ENCODE assay signal across 27 mouse cellular contexts in genomic region chr8:126641568-126642295, GRCm38 (mm10). TPM values are rescaled to one million over a fixed set of nuclear protein-coding genes. Genes with fewer than 3 reads are reported as not detected.
DNase-seq lines count a peak whose midpoint lies in the region; ATAC-seq and TF ChIP-seq lines count a peak whose summit lies in the region.
"Had no signal": no experiment of that assay in that cellular context is flagged by ENCODE, and none has a peak within 500 bp of the region (broad histone marks: within the 10 kb centered on the region; RNA-seq: fewer than 3 reads in every experiment).

No protein-coding gene starts in this region.

- H3K9me3 ChIP-seq in embryonic facial prominence, embryonic 12.5 days = no peaks in the 10 kb centered on the region
- no peaks in the 10 kb centered on the region for H3K9me3 ChIP-seq in embryonic facial prominence, embryonic 10.5 days
- no peaks in the 10 kb centered on the region for H3K9me3 ChIP-seq in embryonic facial prominence, embryonic 14.5 days (ENCODE audit: control insufficient read depth, low read length)
- no peaks in the 10 kb centered on the region for H3K9me3 ChIP-seq in intestine, postnatal 0 days (ENCODE audit: control insufficient read depth)
- H3K9me3 ChIP-seq in stomach, embryonic 15.5 days = no peaks in the 10 kb centered on the region
- H3K9me3 ChIP-seq: forebrain, embryonic 15.5 days had no signal

- H3K27ac ChIP-seq in embryonic facial prominence, embryonic 12.5 days = no peak overlapping the region
- H3K27ac ChIP-seq in embryonic facial prominence, embryonic 10.5 days (replicated peaks) = no peak overlapping the region
- peak overlapping the region; percentile 10; the same call in 1 of the 2 replicates for H3K27ac ChIP-seq in embryonic facial prominence, embryonic 14.5 days (replicated peaks; ENCODE audit: low read depth, low read length)
- H3K27ac ChIP-seq in intestine, postnatal 0 days (ENCODE audit: low read depth, low read length) = peak overlapping the region; percentile 55
- 0 out of 2 replicates have a peak overlapping the region, but pooled peaks have one; percentile 18 for H3K27ac ChIP-seq in stomach, embryonic 15.5 days
- H3K27ac ChIP-seq in gastrocnemius, adult 2 months = no peak overlapping the region
- H3K27ac ChIP-seq: forebrain, embryonic 15.5 days; hindbrain, embryonic 13.5 days; layer of hippocampus, adult 2 months; left cerebral cortex, adult 2 months; limb, embryonic 13.5 days had no signal

- no peak for TF ChIP-seq CTCF in intestine, postnatal 0 days (IDR thresholded peaks at IDR 0.05; ENCODE audit: low read depth)
- TF ChIP-seq CTCF in gastrocnemius, adult 2 months (IDR thresholded peaks at IDR 0.05) = no peak

- no peaks in the 10 kb centered on the region for H3K36me3 ChIP-seq in embryonic facial prominence, embryonic 12.5 days
- no peaks in the 10 kb centered on the region for H3K36me3 ChIP-seq in embryonic facial prominence, embryonic 10.5 days (replicated peaks)
- H3K36me3 ChIP-seq in embryonic facial prominence, embryonic 14.5 days (ENCODE audit: control insufficient read depth, insufficient read depth, low read length) = no peaks in the 10 kb centered on the region
- no peaks in the 10 kb centered on the region for H3K36me3 ChIP-seq in intestine, postnatal 0 days (ENCODE audit: control insufficient read depth, insufficient read depth)
- H3K36me3 ChIP-seq in stomach, embryonic 15.5 days = no peaks in the 10 kb centered on the region
- H3K36me3 ChIP-seq: forebrain, embryonic 15.5 days; G1E; hindbrain, embryonic 13.5 days; limb, embryonic 13.5 days had no signal

- DNase-seq in embryonic facial prominence, embryonic 10.5 days (ENCODE audit: low spot score) = no peak
- DNase-seq in embryonic facial prominence, embryonic 14.5 days (ENCODE audit: low spot score) = no peak
- DNase-seq in frontal cortex, postnatal 10 days (ENCODE audit: low spot score in 2 of 2) = no peak
- DNase-seq in gastrocnemius, adult 2 months = no peak
- no peak for DNase-seq in heart, postnatal 14 days
- DNase-seq: adrenal gland, postnatal 10 days; cerebellum, adult 11 months; cerebellum, adult 9-11 months; gastrocnemius, postnatal 10 days; heart, postnatal 4 days; kidney, adult 2 months; kidney, postnatal 36 days; lung, adult 18-20 months; lung, postnatal 4 days had no signal

- WGBS in embryonic facial prominence, embryonic 12.5 days = 67% methylated on average over 3 of the region's 3 CpGs
- 71% methylated on average over 3 of the region's 3 CpGs for WGBS in embryonic facial prominence, embryonic 10.5 days
- WGBS in embryonic facial prominence, embryonic 14.5 days = 63% methylated on average over 3 of the region's 3 CpGs
- 37% methylated on average over 3 of the region's 3 CpGs for WGBS in intestine, postnatal 0 days
- 59% methylated on average over 3 of the region's 3 CpGs for WGBS in stomach, embryonic 15.5 days

- intact Hi-C loops in gastrocnemius, adult 2 months (cut with DNase I) = no loop called here
- intact Hi-C loops in heart, postnatal 14 days (cut with DNase I) = no loop called here

- H3K27me3 ChIP-seq in embryonic facial prominence, embryonic 12.5 days = no peaks in the 10 kb centered on the region
- H3K27me3 ChIP-seq in embryonic facial prominence, embryonic 10.5 days (replicated peaks; ENCODE audit: low read depth, poor library complexity, severe bottlenecking) = no peaks in the 10 kb centered on the region
- H3K27me3 ChIP-seq in embryonic facial prominence, embryonic 14.5 days (replicated peaks; ENCODE audit: control insufficient read depth, insufficient read depth, low read length) = no peaks in the 10 kb centered on the region
- H3K27me3 ChIP-seq in intestine, postnatal 0 days (replicated peaks; ENCODE audit: control insufficient read depth, insufficient read depth, low read length) = no peaks in the 10 kb centered on the region
- H3K27me3 ChIP-seq in stomach, embryonic 15.5 days (replicated peaks) = no peaks in the 10 kb centered on the region
- H3K27me3 ChIP-seq: forebrain, embryonic 15.5 days; hindbrain, embryonic 13.5 days; limb, embryonic 13.5 days; Patski had no signal

- peak; percentile 35; the same call in 1 of the 2 replicates for ATAC-seq in embryonic facial prominence, embryonic 12.5 days (ENCODE audit: insufficient number of reproducible peaks, insufficient read depth, low FRiP score, low TSS enrichment)
- ATAC-seq in embryonic facial prominence, embryonic 14.5 days (ENCODE audit: low read depth) = peak; percentile 80; the same call in 1 of the 2 replicates
- peak; percentile 88 for ATAC-seq in intestine, postnatal 0 days
- no peak for ATAC-seq in stomach, embryonic 15.5 days (ENCODE audit: insufficient read depth, low FRiP score, low read depth)
- ATAC-seq: forebrain, embryonic 15.5 days; lung, postnatal 0 days; midbrain, embryonic 16.5 days; Patski had no signal

- H3K4me3 ChIP-seq in embryonic facial prominence, embryonic 12.5 days = no peak overlapping the region
- no peak overlapping the region for H3K4me3 ChIP-seq in embryonic facial prominence, embryonic 10.5 days
- H3K4me3 ChIP-seq in embryonic facial prominence, embryonic 14.5 days (ENCODE audit: low read depth, low read length) = no peak overlapping the region
- H3K4me3 ChIP-seq in intestine, postnatal 0 days (ENCODE audit: low read depth, low read length) = no peak overlapping the region
- no peak overlapping the region for H3K4me3 ChIP-seq in stomach, embryonic 15.5 days (replicated peaks)
- H3K4me3 ChIP-seq in gastrocnemius, adult 2 months = no peak overlapping the region
- H3K4me3 ChIP-seq: forebrain, embryonic 15.5 days; hindbrain, embryonic 13.5 days; layer of hippocampus, adult 2 months; left cerebral cortex, adult 2 months; limb, embryonic 13.5 days had no signal

- H3K4me1 ChIP-seq in embryonic facial prominence, embryonic 12.5 days = peaks cover 11% of the 10 kb centered on the region
- peaks cover 16% of the 10 kb centered on the region for H3K4me1 ChIP-seq in embryonic facial prominence, embryonic 10.5 days
- peaks cover 11% of the 10 kb centered on the region for H3K4me1 ChIP-seq in embryonic facial prominence, embryonic 14.5 days (ENCODE audit: control insufficient read depth, insufficient read depth, low read length)
- peaks cover 4% of the 10 kb centered on the region; the same call in 1 of the 2 replicates for H3K4me1 ChIP-seq in intestine, postnatal 0 days (replicated peaks; ENCODE audit: control insufficient read depth, insufficient read depth, low read length)
- no peaks in the 10 kb centered on the region for H3K4me1 ChIP-seq in stomach, embryonic 15.5 days
- H3K4me1 ChIP-seq: forebrain, embryonic 15.5 days had no signal

- H3K4me2 ChIP-seq in embryonic facial prominence, embryonic 12.5 days (replicated peaks) = no peak overlapping the region
- H3K4me2 ChIP-seq in embryonic facial prominence, embryonic 14.5 days (ENCODE audit: low read depth, low read length) = no peak overlapping the region
- H3K4me2 ChIP-seq in intestine, postnatal 0 days (replicated peaks; ENCODE audit: low read depth) = no peak overlapping the region
- no peak overlapping the region for H3K4me2 ChIP-seq in stomach, embryonic 15.5 days
- H3K4me2 ChIP-seq: forebrain, embryonic 15.5 days; hindbrain, embryonic 13.5 days; limb, embryonic 13.5 days; liver, embryonic 11.5 days had no signal

- H3K9ac ChIP-seq in embryonic facial prominence, embryonic 12.5 days = no peak overlapping the region
- no peak overlapping the region for H3K9ac ChIP-seq in embryonic facial prominence, embryonic 14.5 days (ENCODE audit: low read depth, low read length)
- no peak overlapping the region for H3K9ac ChIP-seq in intestine, postnatal 0 days (ENCODE audit: low read depth, low read length)
- no peak overlapping the region for H3K9ac ChIP-seq in stomach, embryonic 15.5 days
- H3K9ac ChIP-seq: forebrain, embryonic 15.5 days; hindbrain, embryonic 13.5 days; limb, embryonic 13.5 days had no signal

RNA-seq across cellular contexts. Expression of gene Irf2bp2, which starts 47.9 kb away (rescaled TPM):
- polyA plus RNA-seq in embryonic facial prominence, embryonic 12.5 days (2016; fragmentation: Nextera tagmentation; extraction: Ambion mirVana) = 11.5 and 12.0 TPM in 2 replicates
- 4.5 and 5.4 TPM in 2 replicates for polyA plus RNA-seq in embryonic facial prominence, embryonic 10.5 days (2016; fragmentation: Nextera tagmentation; extraction: Ambion mirVana)
- 10.6 and 10.7 TPM in 2 replicates for polyA plus RNA-seq in embryonic facial prominence, embryonic 14.5 days (2014; fragmentation: Nextera tagmentation; extraction: Ambion mirVana)
- polyA plus RNA-seq in intestine, postnatal 0 days (2015; fragmentation: Nextera tagmentation; extraction: Ambion mirVana) = 13.3 and 14.9 TPM in 2 replicates
- 12.5 and 13.4 TPM in 2 replicates for polyA plus RNA-seq in stomach, embryonic 15.5 days (2015; fragmentation: Nextera tagmentation; extraction: Ambion mirVana)
- total RNA-seq in gastrocnemius, adult 2 months (2021) = 10 to 100 TPM; 28.6 to 81.6 TPM
- total RNA-seq in heart, postnatal 14 days (2021) = 100 to 1,000 TPM; 124 to 140 TPM

Comparison
In these comparisons a context has a peak if more than half of its experiments do, and no peak if none do; other contexts are left out.
1. H3K27ac ChIP-seq: peak in embryonic facial prominence, embryonic 14.5 days (single experiment), intestine, postnatal 0 days (single experiment) and stomach, embryonic 15.5 days (single experiment); none in embryonic facial prominence, embryonic 12.5 days (single experiment), embryonic facial prominence, embryonic 10.5 days (single experiment) and gastrocnemius, adult 2 months (single experiment).